Mouse (Mus musculus) limb, embryonic 15.5 days (tissue): ENCODE data around the gene Taf10. TPM values are rescaled to one million over a fixed set of nuclear protein-coding genes. Genes with fewer than 3 reads are reported as not detected.

Experiments used
- ATAC-seq: fragments of 200-750 bp; cut with Nextera tagmentation; 2 replicates; pipeline ENCODE4 v1.8.0; 2017; ENCODE audit warnings: low read depth, moderate TSS enrichment; ENCODE audit not compliant: insufficient number of reproducible peaks, low FRiP score, low TSS enrichment
- H3K27ac ChIP-seq: fragments of 300-500 bp; sonication (generic); 2 replicates; pipeline ENCODE4 v1.5.1; 2015; ENCODE audit warnings: moderate library complexity, mild to moderate bottlenecking, inconsistent platforms
- H3K27me3 ChIP-seq: fragments of 300-500 bp; sonication (generic); 2 replicates; pipeline ENCODE4 v1.6.1; 2015; ENCODE audit warnings: inconsistent platforms
- H3K36me3 ChIP-seq: fragments of 300-500 bp; sonication (generic); 2 replicates; pipeline ENCODE4 v1.6.1; 2015; ENCODE audit warnings: inconsistent platforms
- H3K4me1 ChIP-seq: fragments of 300-500 bp; sonication (generic); 2 replicates; pipeline ENCODE4 v1.6.1; 2015; ENCODE audit warnings: inconsistent platforms
- H3K4me2 ChIP-seq: fragments of 300-500 bp; sonication (generic); 2 replicates; pipeline ENCODE4 v1.6.1; 2015; ENCODE audit warnings: mild to moderate bottlenecking, inconsistent platforms
- H3K4me3 ChIP-seq: fragments of 300-500 bp; sonication (generic); 2 replicates; pipeline ENCODE4 v1.5.1; 2015; ENCODE audit warnings: mild to moderate bottlenecking, inconsistent platforms
- H3K9ac ChIP-seq: fragments of 300-500 bp; sonication (generic); 2 replicates; pipeline ENCODE4 v1.6.1; 2015; ENCODE audit warnings: inconsistent platforms
- H3K9me3 ChIP-seq: fragments of 300-500 bp; sonication (generic); 2 replicates; pipeline ENCODE4 v1.6.1; 2016; ENCODE audit warnings: inconsistent platforms
- WGBS: fragments of 180-500 bp; shearing (Covaris S2); methylation state at CpG from one replicate; pipeline ENCODE4 v1.1.7; 2015; 5-methylcytosine and 5-hydroxymethylcytosine counted together
- polyA plus RNA-seq: library from polyadenylated mRNA; unstranded; fragments of >200 nt; fragmentation: Nextera tagmentation; extraction: Ambion mirVana; gene quantifications from 2 replicates; pipeline ENCODE4 v1.2.1, GENCODE M21; 2015

The Taf10 gene
- polyA plus RNA-seq, 1 experiment from 2014 or later = 104 TPM

DNA sequence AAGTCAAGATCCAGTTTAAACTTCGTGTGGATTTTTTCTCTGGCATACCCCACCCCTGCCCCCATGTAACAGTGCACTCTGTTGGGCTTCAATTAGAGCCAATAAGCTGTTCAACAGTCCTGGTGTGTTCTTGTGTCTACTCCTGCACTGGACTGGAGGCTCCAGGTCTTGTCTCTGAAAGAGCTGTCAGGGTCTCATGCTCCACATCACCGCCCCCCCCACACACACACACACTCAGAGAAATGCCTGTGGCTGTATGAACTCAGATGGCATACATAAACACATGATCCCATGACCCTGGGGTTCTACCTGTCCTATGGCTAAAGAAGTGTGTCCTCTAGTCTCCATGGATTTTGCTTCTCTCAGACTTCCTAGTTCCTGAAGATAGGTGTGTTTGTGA is 31.9 kb upstream of the Taf10 start:
- Histone ChIP-seq H3K27ac (no peak overlapping the region), H3K9me3 (no peaks in the 10 kb centered on the region), H3K4me1 (peaks cover 34% of the 10 kb centered on the region), H3K27me3 (no peaks in the 10 kb centered on the region), H3K9ac (no peak overlapping the region), H3K4me3 (no peak overlapping the region), H3K36me3 (peaks cover 43% of the 10 kb centered on the region), H3K4me2 (no peak overlapping the region)
- ATAC-seq = no peak
- WGBS = 74% methylated on average over 2 of the region's 2 CpGs

- H3K4me1 ChIP-seq = peaks cover 39% of the 10 kb centered on the region
- H3K4me2 ChIP-seq = no peak overlapping the region
- no peaks in the 10 kb centered on the region for H3K27me3 ChIP-seq
- H3K9me3 ChIP-seq = no peaks in the 10 kb centered on the region
- peaks cover 39% of the 10 kb centered on the region for H3K36me3 ChIP-seq
- 61% methylated on average over 8 of the region's 8 CpGs for WGBS
- H3K4me3 ChIP-seq = no peak overlapping the region
- ATAC-seq = no peak
- H3K27ac ChIP-seq = peak overlapping the region; percentile 50
- 0 out of 2 replicates have a peak overlapping the region, but pooled peaks have one; percentile 1 for H3K9ac ChIP-seq
These were observed 30.5 kb upstream of the Taf10 start for GRCm38 (mm10) chr7:105774661-105775060.

DNA sequence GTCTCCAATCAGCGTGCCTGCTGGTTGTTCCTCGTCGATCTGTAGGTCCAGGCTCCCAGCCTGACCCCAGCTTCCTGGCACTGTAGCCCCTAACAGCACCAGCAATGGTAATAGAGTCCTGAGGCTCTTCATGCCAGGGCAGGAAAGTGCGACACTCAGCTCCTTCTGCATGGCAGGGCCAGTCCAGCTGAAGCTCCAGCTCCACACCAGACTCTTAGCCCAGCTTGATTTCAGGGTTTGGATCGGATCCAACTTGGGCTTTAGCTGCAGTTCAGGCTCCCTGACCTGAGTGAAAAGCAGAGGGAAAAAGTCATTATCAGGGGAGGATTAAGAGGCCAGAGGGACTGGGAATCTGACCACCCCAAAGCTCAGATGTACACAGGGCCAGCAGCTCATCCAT is 28.9 kb upstream of the Taf10 start:
- Histone ChIP-seq H3K4me1 (peaks cover 32% of the 10 kb centered on the region), H3K4me2 (no peak overlapping the region), H3K4me3 (no peak overlapping the region), H3K9ac (no peak overlapping the region), H3K9me3 (no peaks in the 10 kb centered on the region), H3K27me3 (no peaks in the 10 kb centered on the region), H3K36me3 (peaks cover 42% of the 10 kb centered on the region), H3K27ac (no peak overlapping the region)
- 80% methylated on average over 5 of the region's 5 CpGs for WGBS
- no peak for ATAC-seq

- peaks cover 48% of the 10 kb centered on the region for H3K36me3 ChIP-seq
- WGBS = 96% methylated on average over 15 of the region's 15 CpGs
- no peak for ATAC-seq
- H3K4me3 ChIP-seq = no peak overlapping the region
- no peaks in the 10 kb centered on the region for H3K27me3 ChIP-seq
- H3K4me2 ChIP-seq = no peak overlapping the region
- peaks cover 31% of the 10 kb centered on the region for H3K4me1 ChIP-seq
- no peaks in the 10 kb centered on the region for H3K9me3 ChIP-seq
- no peak overlapping the region for H3K9ac ChIP-seq
- H3K27ac ChIP-seq = no peak overlapping the region
These were observed 28.2 kb upstream of the Taf10 start for GRCm38 (mm10) chr7:105772331-105772730.

DNA sequence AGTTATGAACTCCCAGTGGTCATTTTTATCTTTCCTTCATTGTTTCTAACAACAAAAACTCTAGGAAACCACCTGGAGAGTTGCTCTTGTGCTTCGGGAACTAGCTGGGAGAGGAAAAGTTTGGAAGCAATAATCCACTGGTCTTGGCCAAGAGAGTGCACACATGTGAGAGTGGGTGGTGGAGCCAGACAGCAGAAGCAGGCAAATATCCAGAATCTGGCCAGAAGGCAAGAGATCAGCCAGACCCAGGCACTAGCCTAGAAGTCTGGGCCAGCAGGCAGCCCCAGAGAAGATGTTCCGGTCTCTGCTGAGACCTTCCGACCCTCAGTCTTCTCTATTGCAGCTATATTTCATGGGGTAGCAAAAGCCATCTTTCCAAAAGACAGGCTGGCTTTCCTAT is 25.8 kb upstream of the Taf10 start:
- Histone ChIP-seq H3K9ac (no peak overlapping the region), H3K9me3 (no peaks in the 10 kb centered on the region), H3K27ac (0 out of 2 replicates have a peak overlapping the region, but pooled peaks have one; percentile 47), H3K36me3 (peaks cover 58% of the 10 kb centered on the region), H3K4me1 (peaks cover 27% of the 10 kb centered on the region), H3K27me3 (no peaks in the 10 kb centered on the region), H3K4me3 (no peak overlapping the region), H3K4me2 (no peak overlapping the region)
- ATAC-seq = no peak
- WGBS = 76% methylated on average over 3 of the region's 3 CpGs

GRCm38 (mm10) chr7:105767729-105768165 is 23.6 kb upstream of the Taf10 start:
- H3K4me2 ChIP-seq = no peak overlapping the region
- WGBS = 27% methylated on average over 6 of the region's 6 CpGs
- no peak overlapping the region for H3K9ac ChIP-seq
- no peak overlapping the region for H3K4me3 ChIP-seq
- H3K9me3 ChIP-seq = no peaks in the 10 kb centered on the region
- ATAC-seq = no peak
- H3K36me3 ChIP-seq = peaks cover 75% of the 10 kb centered on the region
- no peaks in the 10 kb centered on the region for H3K27me3 ChIP-seq
- peak overlapping the region; percentile 61 for H3K27ac ChIP-seq
- H3K4me1 ChIP-seq = peaks cover 19% of the 10 kb centered on the region

- no peak overlapping the region for H3K27ac ChIP-seq
- no peaks in the 10 kb centered on the region for H3K9me3 ChIP-seq
- WGBS = 90% methylated on average over 11 of the region's 11 CpGs
- H3K4me2 ChIP-seq = no peak overlapping the region
- no peak for ATAC-seq
- H3K4me3 ChIP-seq = no peak overlapping the region
- no peak overlapping the region for H3K9ac ChIP-seq
- H3K27me3 ChIP-seq = no peaks in the 10 kb centered on the region
- peaks cover 72% of the 10 kb centered on the region for H3K36me3 ChIP-seq
- H3K4me1 ChIP-seq = peaks cover 21% of the 10 kb centered on the region
These were observed 20.2 kb upstream of the Taf10 start for GRCm38 (mm10) chr7:105764331-105764730.

DNA sequence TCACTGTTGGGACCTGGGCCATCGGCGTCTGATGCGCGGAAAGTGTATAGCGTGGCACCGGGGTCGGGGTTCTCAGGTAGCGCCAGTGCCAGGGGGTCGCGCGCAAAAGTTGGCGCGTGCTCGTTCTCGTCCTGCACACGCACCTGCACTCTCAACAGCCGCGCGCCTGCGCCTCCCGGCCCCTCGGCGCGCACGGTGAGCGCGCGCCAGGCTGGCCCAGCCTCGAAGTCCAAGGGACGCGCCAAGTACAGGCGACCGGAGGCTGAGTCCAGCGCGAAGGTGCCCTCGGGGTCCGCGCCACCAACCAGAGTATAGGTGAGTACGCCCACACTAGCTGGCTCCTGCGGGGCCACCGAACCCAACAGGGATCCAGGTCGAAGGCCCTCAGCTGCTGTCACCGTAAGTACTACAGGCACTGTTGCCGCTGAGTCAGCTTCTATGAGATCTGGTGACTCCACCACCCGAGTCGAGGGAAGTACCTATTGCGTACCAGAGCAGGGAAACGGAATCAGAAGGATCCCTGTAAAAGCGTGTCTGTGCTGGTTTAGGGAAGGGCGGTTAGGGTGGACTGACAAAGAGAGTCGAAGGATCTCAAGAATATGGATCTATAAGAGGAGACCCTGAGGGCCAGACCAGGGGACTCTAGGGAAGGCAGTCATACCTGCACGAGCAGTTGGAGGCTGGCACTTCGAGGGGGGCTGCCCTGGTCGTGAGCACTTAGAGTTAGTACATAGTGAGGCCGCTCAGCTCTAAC is 18.5 kb upstream of the Taf10 start:
- peaks cover 82% of the 10 kb centered on the region for H3K36me3 ChIP-seq
- peak overlapping the region; percentile 39 for H3K4me2 ChIP-seq
- H3K27me3 ChIP-seq = no peaks in the 10 kb centered on the region
- WGBS = 39% methylated on average over 55 of the region's 55 CpGs
- H3K9ac ChIP-seq = no peak overlapping the region
- ATAC-seq = 0 out of 2 replicates have a peak, but pooled peaks have one; percentile 27
- peaks cover 9% of the 10 kb centered on the region for H3K4me1 ChIP-seq
- no peaks in the 10 kb centered on the region for H3K9me3 ChIP-seq
- peak overlapping the region; percentile 20 for H3K4me3 ChIP-seq
- no peak overlapping the region for H3K27ac ChIP-seq

GRCm38 (mm10) chr7:105761813-105762484 is 17.8 kb upstream of the Taf10 start:
- 40% methylated on average over 51 of the region's 51 CpGs for WGBS
- no peak overlapping the region for H3K27ac ChIP-seq
- H3K36me3 ChIP-seq = peaks cover 87% of the 10 kb centered on the region
- H3K27me3 ChIP-seq = no peaks in the 10 kb centered on the region
- no peaks in the 10 kb centered on the region for H3K9me3 ChIP-seq
- no peak for ATAC-seq
- peak overlapping the region; percentile 39 for H3K4me2 ChIP-seq
- H3K9ac ChIP-seq = no peak overlapping the region
- peak overlapping the region; percentile 20 for H3K4me3 ChIP-seq
- H3K4me1 ChIP-seq = peaks cover 7% of the 10 kb centered on the region

GRCm38 (mm10) chr7:105753281-105753680 is 9.1 kb upstream of the Taf10 start:
- no peak for ATAC-seq
- Histone ChIP-seq H3K4me2 (no peak overlapping the region), H3K27me3 (no peaks in the 10 kb centered on the region), H3K4me1 (peaks cover 12% of the 10 kb centered on the region), H3K9ac (no peak overlapping the region), H3K9me3 (no peaks in the 10 kb centered on the region), H3K27ac (no peak overlapping the region; the same call in 1 of the 2 replicates), H3K36me3 (peaks cover 61% of the 10 kb centered on the region), H3K4me3 (no peak overlapping the region)
- 90% methylated on average over 10 of the region's 10 CpGs for WGBS

- H3K36me3 ChIP-seq = peaks cover 59% of the 10 kb centered on the region
- no peak overlapping the region; the same call in 1 of the 2 replicates for H3K27ac ChIP-seq
- H3K9ac ChIP-seq = no peak overlapping the region
- H3K9me3 ChIP-seq = no peaks in the 10 kb centered on the region
- ATAC-seq = no peak
- no peak overlapping the region for H3K4me2 ChIP-seq
- WGBS = 84% methylated on average over 2 of the region's 2 CpGs
- H3K4me1 ChIP-seq = peaks cover 12% of the 10 kb centered on the region
- H3K27me3 ChIP-seq = no peaks in the 10 kb centered on the region
- H3K4me3 ChIP-seq = no peak overlapping the region
These were observed 8.6 kb upstream of the Taf10 start for GRCm38 (mm10) chr7:105752716-105753115.
